Mouse (Mus musculus): ENCODE data around the gene Atg9a. TPM values are rescaled to one million over a fixed set of nuclear protein-coding genes. Genes with fewer than 3 reads are reported as not detected.

Gene Atg9a
- total and polyA plus RNA-seq, 3 experiments = 4.4 to 15.6 (median 12.9) TPM

DNA sequence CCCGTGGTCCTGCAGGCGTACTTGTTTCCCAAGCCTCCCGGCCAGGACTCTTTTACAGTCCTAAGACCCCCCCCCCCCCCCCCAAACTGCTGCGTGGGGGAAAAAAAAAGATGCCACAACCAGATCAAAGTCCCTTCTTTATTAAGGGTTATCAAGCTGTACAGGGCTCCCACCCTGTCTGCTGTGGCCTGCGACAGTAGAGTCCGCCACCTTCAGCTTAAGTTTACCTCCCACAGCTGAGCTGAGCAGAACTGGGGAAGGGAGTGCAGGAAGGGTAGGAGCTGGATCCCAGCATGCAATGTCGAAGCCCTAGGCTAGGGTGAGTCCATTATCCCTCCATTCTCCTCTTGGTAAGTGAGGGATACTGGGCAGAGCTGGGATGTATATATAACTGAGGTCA is 11.3 kb downstream of the Atg9a start:
- Histone ChIP-seq H3K36me3 (replicated peaks in 1 of 2; ENCODE audit: control insufficient read depth in 1 of 2, insufficient read depth in 1 of 2, low read length in 1 of 2) (peaks cover 45 to 73% of the 10 kb centered on the region in 2 experiments), H3K27ac (ENCODE audit: insufficient read depth, low read depth) (no peak overlapping the region), H3K4me3 (replicated peaks in 1 of 3; ENCODE audit: low read depth in 2 of 3, low read length in 2 of 3, poor library complexity in 1 of 3) (peak overlapping the region in 1 of 3 experiments; percentile 80), H3K27me3 (replicated peaks) (no peaks in the 10 kb centered on the region), H3K4me2 (ENCODE audit: insufficient read depth, low read depth, poor library complexity, severe bottlenecking) (peak overlapping the region; percentile 24; the same call in 1 of the 2 replicates), H3K9ac (ENCODE audit: insufficient read depth, low read depth) (no peak overlapping the region), H3K9me3 (replicated peaks; ENCODE audit: low read length) (peaks cover 3% of the 10 kb centered on the region), H3K79me2 (replicated peaks; ENCODE audit: control insufficient read depth, extremely low read depth, insufficient read depth, poor library complexity, severe bottlenecking) (no peaks in the 10 kb centered on the region), H3K4me1 (ENCODE audit: control insufficient read depth in 1 of 2, insufficient read depth in 2 of 2) (peaks cover 0 to 20% of the 10 kb centered on the region in 2 experiments; a peak in 3 of 4 replicates)
- no peak for TF ChIP-seq MAFK (IDR thresholded peaks at IDR 0.05; ENCODE audit: insufficient replicate concordance, low read length)
- no peak for TF ChIP-seq CHD1 (IDR thresholded peaks at IDR 0.05; ENCODE audit: low read depth, low read length)
- no peak for TF ChIP-seq RAD21 (IDR thresholded peaks at IDR 0.05; ENCODE audit: low read depth, low read length)
- TF ChIP-seq EP300 (IDR thresholded peaks at IDR 0.05; ENCODE audit: low read length) = no peak
- TF ChIP-seq RCOR1 (conservative IDR thresholded peaks at IDR 0.05; ENCODE audit: low read depth, low read length) = no peak
- TF ChIP-seq CTCF (conservative IDR thresholded peaks at IDR 0.05 in 1 of 2, IDR thresholded peaks at IDR 0.05 in 1 of 2; ENCODE audit: low read depth in 2 of 2, low read length in 2 of 2) = no peak
- TF ChIP-seq ZMIZ1 (IDR thresholded peaks at IDR 0.05; ENCODE audit: low read depth, low read length) = no peak
- no peak for TF ChIP-seq HCFC1 (IDR thresholded peaks at IDR 0.05; ENCODE audit: low read depth, low read length)
- no peak for TF ChIP-seq SMC3 (IDR thresholded peaks at IDR 0.05; ENCODE audit: low read depth, low read length)
- TF ChIP-seq TCF12 (IDR thresholded peaks at IDR 0.05; ENCODE audit: low read depth, low read length) = no peak
- no peak for TF ChIP-seq NRF1 (IDR thresholded peaks at IDR 0.05; ENCODE audit: low read depth, low read length)
- no peak for TF ChIP-seq CHD2 (IDR thresholded peaks at IDR 0.05; ENCODE audit: low read length)
- no peak for TF ChIP-seq JUND (conservative IDR thresholded peaks at IDR 0.05; ENCODE audit: low read depth, low read length)
- TF ChIP-seq POLR2A (IDR thresholded peaks at IDR 0.05; ENCODE audit: low read depth, low read length) = no peak
- no peak for TF ChIP-seq UBTF (IDR thresholded peaks at IDR 0.05; ENCODE audit: low read depth, low read length)
- TF ChIP-seq MAX (IDR thresholded peaks at IDR 0.05; ENCODE audit: low read length) = no peak
- no peak for TF ChIP-seq NELFE (IDR thresholded peaks at IDR 0.05; ENCODE audit: low read depth, low read length)
- dilution Hi-C loops (cut with MboI; ENCODE audit: extremely low pct_ligation_motif_present, extremely low pct_unique_long_range_greater_than_20kb, low sequenced_read_pairs) (no loop called here), in situ Hi-C loops (cut with MboI; ENCODE audit: low pct_ligation_motif_present, low pct_unique_long_range_greater_than_20kb, low sequenced_read_pairs) (no loop called here)
- DNase-seq (ENCODE audit: extremely low read depth) = no peak

DNA sequence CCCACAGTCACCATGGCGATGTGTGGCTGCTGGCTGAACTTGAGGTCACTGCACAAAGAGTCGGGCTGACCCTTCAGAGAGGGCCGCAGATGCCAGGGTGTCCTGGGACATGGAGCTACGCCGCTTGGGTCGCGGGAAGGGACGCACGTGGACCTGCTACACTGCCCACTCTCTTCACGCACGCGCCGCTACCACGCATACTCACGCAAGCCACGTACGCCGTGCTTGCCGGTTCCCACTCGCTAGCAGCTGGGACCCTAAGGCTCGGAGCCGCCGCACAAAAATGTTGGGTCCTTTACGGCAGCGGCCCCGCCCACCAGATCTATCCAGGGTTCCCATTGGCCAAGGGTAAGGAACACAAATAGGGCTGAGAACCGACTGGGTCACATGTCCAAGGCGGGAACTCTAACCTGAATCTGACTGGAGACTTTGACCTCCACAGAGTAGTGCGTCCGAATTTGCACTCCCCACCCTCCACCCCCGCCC is 11.8 kb downstream of the Atg9a start, which contains the start of gene Abcb6:
TSS of gene Abcb6 (minus strand) at position 288 of the 486 bp plus-strand sequence.
- H3K27ac ChIP-seq (ENCODE audit: insufficient read depth, low read depth) = no peak within 1 kb of the TSS
- H3K27me3 ChIP-seq (replicated peaks) = no peaks in the 10 kb centered on the region
- H3K4me3 ChIP-seq (replicated peaks in 1 of 3; ENCODE audit: low read depth in 2 of 3, low read length in 2 of 3, poor library complexity in 1 of 3) = peak within 1 kb of the TSS; percentile 63 to 80 (median 76)
- in situ Hi-C loops (cut with MboI; ENCODE audit: low pct_ligation_motif_present, low pct_unique_long_range_greater_than_20kb, low sequenced_read_pairs) = no loop called here
- H3K36me3 ChIP-seq (replicated peaks in 1 of 2; ENCODE audit: control insufficient read depth in 1 of 2, insufficient read depth in 1 of 2, low read length in 1 of 2) = peaks cover 44 to 73% of the 10 kb centered on the region in 2 experiments
- DNase-seq (ENCODE audit: extremely low read depth) = peak; percentile 94
- H3K9ac ChIP-seq (ENCODE audit: insufficient read depth, low read depth) = peak within 1 kb of the TSS; percentile 59; the same call in 1 of the 2 replicates
- H3K9me3 ChIP-seq (replicated peaks; ENCODE audit: low read length) = peaks cover 3% of the 10 kb centered on the region
- H3K4me2 ChIP-seq (ENCODE audit: insufficient read depth, low read depth, poor library complexity, severe bottlenecking) = peak within 1 kb of the TSS; percentile 63
- no peaks in the 10 kb centered on the region for H3K79me2 ChIP-seq (replicated peaks; ENCODE audit: control insufficient read depth, extremely low read depth, insufficient read depth, poor library complexity, severe bottlenecking)
- dilution Hi-C loops (cut with MboI; ENCODE audit: extremely low pct_ligation_motif_present, extremely low pct_unique_long_range_greater_than_20kb, low sequenced_read_pairs) = no loop called here
- peaks cover 0 to 20% of the 10 kb centered on the region in 2 experiments; a peak in 3 of 4 replicates for H3K4me1 ChIP-seq (ENCODE audit: control insufficient read depth in 1 of 2, insufficient read depth in 2 of 2)
- TF ChIP-seq POLR2A (IDR thresholded peaks at IDR 0.05; ENCODE audit: low read depth, low read length) = peak; percentile 77
- TF ChIP-seq E2F4 (IDR thresholded peaks at IDR 0.05; ENCODE audit: insufficient replicate concordance, low read depth, low read length) = peak; percentile 93; the same call in 1 of the 2 replicates
- no peak for TF ChIP-seq KAT2A (IDR thresholded peaks at IDR 0.05; ENCODE audit: insufficient replicate concordance, low read length)
- no peak for TF ChIP-seq SIN3A (IDR thresholded peaks at IDR 0.05; ENCODE audit: low read length)
- no peak for TF ChIP-seq UBTF (IDR thresholded peaks at IDR 0.05; ENCODE audit: low read depth, low read length)
- no peak for TF ChIP-seq ETS1 (conservative IDR thresholded peaks at IDR 0.05; ENCODE audit: low read depth, low read length)
- TF ChIP-seq ELF1 (IDR thresholded peaks at IDR 0.05; ENCODE audit: low read depth, low read length) = peak; percentile 58; the same call in 1 of the 2 replicates
- no peak for TF ChIP-seq IRF4 (IDR thresholded peaks at IDR 0.05; ENCODE audit: low read depth, low read length)
- no peak for TF ChIP-seq SMC3 (IDR thresholded peaks at IDR 0.05; ENCODE audit: low read depth, low read length)
- TF ChIP-seq MXI1 (IDR thresholded peaks at IDR 0.05; ENCODE audit: low read depth, low read length) = peak; percentile 82; the same call in 1 of the 2 replicates
- TF ChIP-seq PAX5 (IDR thresholded peaks at IDR 0.05; ENCODE audit: low read length) = no peak
- no peak for TF ChIP-seq RAD21 (IDR thresholded peaks at IDR 0.05; ENCODE audit: low read depth, low read length)
- peak; percentile 58 for TF ChIP-seq HCFC1 (IDR thresholded peaks at IDR 0.05; ENCODE audit: low read depth, low read length)
- no peak for TF ChIP-seq CTCF (conservative IDR thresholded peaks at IDR 0.05 in 1 of 2, IDR thresholded peaks at IDR 0.05 in 1 of 2; ENCODE audit: low read depth in 2 of 2, low read length in 2 of 2)
- TF ChIP-seq TBP (conservative IDR thresholded peaks at IDR 0.05; ENCODE audit: low read depth, low read length) = no peak
- TF ChIP-seq BHLHE40 (IDR thresholded peaks at IDR 0.05; ENCODE audit: low read depth, low read length) = no peak
- TF ChIP-seq JUND (conservative IDR thresholded peaks at IDR 0.05; ENCODE audit: low read depth, low read length) = no peak
- TF ChIP-seq POLR2AphosphoS2 (IDR thresholded peaks at IDR 0.05; ENCODE audit: low read depth, low read length) = no peak
- no peak for TF ChIP-seq RCOR1 (conservative IDR thresholded peaks at IDR 0.05; ENCODE audit: low read depth, low read length)
- TF ChIP-seq TCF12 (IDR thresholded peaks at IDR 0.05; ENCODE audit: low read depth, low read length) = 0 out of 2 replicates have a peak, but pooled peaks have one; percentile 43
- no peak for TF ChIP-seq GABPA (IDR thresholded peaks at IDR 0.05; ENCODE audit: insufficient replicate concordance, low read depth, low read length)
- TF ChIP-seq USF2 (conservative IDR thresholded peaks at IDR 0.05; ENCODE audit: low read depth, low read length) = peak; percentile 84
- no peak for TF ChIP-seq JUN (IDR thresholded peaks at IDR 0.05; ENCODE audit: insufficient read depth, low read depth, low read length)
- TF ChIP-seq NELFE (IDR thresholded peaks at IDR 0.05; ENCODE audit: low read depth, low read length) = peak; percentile 51; the same call in 1 of the 2 replicates
